Mouse (Mus musculus) adrenal gland, postnatal 25 days (tissue): ENCODE results near the gene Zfp524. TPM values are rescaled to one million over a fixed set of nuclear protein-coding genes. Genes with fewer than 3 reads are reported as not detected.
"Not testable (repeated sequence)": the region's sequence is repeated elsewhere in the genome, so short reads cannot be mapped to it uniquely, and the experiment has no call there.

ENCODE experiments used
- DNase-seq: peaks from one replicate; pipeline ENCODE4 v3.0.0; 2021; ENCODE audit warnings: mixed read lengths
- total RNA-seq: library from RNA; stranded (reverse); gene quantifications from 2 replicates; pipeline ENCODE4 v1.2.3, GENCODE M21; 2021

Zfp524 gene
- total RNA-seq, 1 experiment from 2014 or later, result 15.3 TPM

- no peak for DNase-seq
Observed at GRCm38 (mm10) chr7:5016057-5016456, 1.8 kb downstream of the Zfp524 start.

- DNase-seq, result no peak
Observed at GRCm38 (mm10) chr7:5016920-5017319, 2.7 kb downstream of the Zfp524 start.

- peak; percentile 20 for DNase-seq
Observed at GRCm38 (mm10) chr7:5017352-5017751, 3.1 kb downstream of the Zfp524 start.

GRCm38 (mm10) chr7:5017931-5018330 lies 3.7 kb downstream of the Zfp524 start:
- no peak for DNase-seq

- DNase-seq, result not testable (repeated sequence)
Observed at GRCm38 (mm10) chr7:5019576-5019975, 5.4 kb downstream of the Zfp524 start.

- peak; percentile 99 for DNase-seq
Observed at GRCm38 (mm10) chr7:5020000-5020681, 5.9 kb downstream of the Zfp524 start, which contains the start of the genes Zfp865 and Ccdc106. Gene Zfp865, plus strand, starts transcription at chr7:5020376. Gene Ccdc106, plus strand, starts transcription at chr7:5020553.

GRCm38 (mm10) chr7:5020685-5021084 lies 6.5 kb downstream of the Zfp524 start:
- no peak for DNase-seq

GRCm38 (mm10) chr7:5021197-5021596 lies 7.0 kb downstream of the Zfp524 start:
- DNase-seq, result no peak

GRCm38 (mm10) chr7:5029543-5029942 lies 15.3 kb downstream of the Zfp524 start:
- no peak for DNase-seq

- DNase-seq, result no peak
Observed at GRCm38 (mm10) chr7:5029946-5030345, 15.7 kb downstream of the Zfp524 start.

GRCm38 (mm10) chr7:5030554-5031275 lies 16.5 kb downstream of the Zfp524 start:
- DNase-seq, result no peak

GRCm38 (mm10) chr7:5031496-5031895 lies 17.3 kb downstream of the Zfp524 start:
- no peak for DNase-seq

GRCm38 (mm10) chr7:5033818-5034217 lies 19.6 kb downstream of the Zfp524 start, which contains the start of gene 4632433K11Rik:
Gene 4632433K11Rik, plus strand, starts transcription at chr7:5034118.
- no peak for DNase-seq

- DNase-seq, result no peak
Observed at GRCm38 (mm10) chr7:5035628-5036027, 21.4 kb downstream of the Zfp524 start.

- DNase-seq, result no peak
Observed at GRCm38 (mm10) chr7:5036136-5036535, 21.9 kb downstream of the Zfp524 start.

- no peak for DNase-seq
Observed at GRCm38 (mm10) chr7:5037026-5037425, 22.8 kb downstream of the Zfp524 start.

GRCm38 (mm10) chr7:5037467-5037866 lies 23.3 kb downstream of the Zfp524 start:
- no peak for DNase-seq

- DNase-seq, result peak; percentile 92
Observed at GRCm38 (mm10) chr7:5038109-5038732, 24.0 kb downstream of the Zfp524 start, which contains the start of gene Zfp784. Gene Zfp784, minus strand, starts transcription at chr7:5038446.

- no peak for DNase-seq
Observed at GRCm38 (mm10) chr7:5038940-5039339, 24.7 kb downstream of the Zfp524 start.

GRCm38 (mm10) chr7:5044981-5045380 lies 30.8 kb downstream of the Zfp524 start:
- no peak for DNase-seq

- no peak for DNase-seq
Observed at GRCm38 (mm10) chr7:5046112-5046511, 31.9 kb downstream of the Zfp524 start.

GRCm38 (mm10) chr7:5047313-5047712 lies 33.1 kb downstream of the Zfp524 start:
- no peak for DNase-seq
